Mouse (Mus musculus): ENCODE measurements around the gene Serpinh1.

The Serpinh1 gene

DNA sequence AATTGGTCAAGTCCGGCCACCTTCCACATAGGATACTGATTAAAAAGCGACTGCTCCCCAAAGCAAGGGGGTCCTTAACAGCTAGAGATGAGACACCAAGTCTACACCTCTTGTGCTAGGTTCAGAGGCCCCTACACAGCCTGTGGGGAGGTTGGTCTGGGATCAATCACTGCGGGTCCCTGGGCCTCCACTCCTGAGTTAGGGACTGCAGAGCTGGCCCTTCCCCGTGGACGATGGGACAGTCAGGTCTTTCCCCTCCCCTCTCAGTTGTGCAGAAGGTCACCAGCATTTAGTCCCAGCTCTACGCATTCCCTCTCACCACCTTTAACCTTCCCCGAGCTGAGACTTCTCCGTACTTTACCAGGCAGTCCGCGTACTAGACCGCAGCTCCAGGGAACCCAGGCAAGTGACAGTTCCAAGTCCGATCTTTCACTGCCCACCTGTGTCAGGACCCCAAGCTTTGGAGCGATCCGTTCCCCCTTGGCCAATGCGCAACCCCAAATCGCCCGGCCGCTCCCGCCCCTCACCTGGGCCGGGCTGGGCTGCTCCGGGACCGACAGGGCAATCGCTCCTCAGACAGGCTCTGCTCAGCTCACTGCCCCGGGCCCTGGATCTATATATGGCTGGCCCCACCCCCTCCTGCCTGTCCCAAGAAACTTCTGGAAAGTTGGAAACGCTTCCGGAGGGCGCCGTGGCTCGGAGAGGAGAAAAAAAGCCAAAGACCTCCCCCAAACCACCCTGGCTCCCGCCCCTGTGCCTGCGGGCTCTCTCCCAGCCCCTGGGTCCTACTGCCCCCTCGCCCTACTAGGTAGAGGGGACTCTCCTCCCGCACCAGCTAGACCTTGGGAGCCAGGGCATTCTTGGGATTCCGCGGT is at the start of gene Serpinh1:
Serpinh1 (minus strand) TSS at position 714 of the 875 bp plus-strand sequence.
- DNase-seq (ENCODE audit: low spot score in 2 of 2), result peak; percentile 69 to 73

- no peak for DNase-seq (ENCODE audit: low spot score in 2 of 2)
These were observed 49.4 kb upstream of the Serpinh1 start for GRCm38 (mm10) chr7:99402477-99402876.

- no peak for DNase-seq (ENCODE audit: low spot score in 2 of 2)
These were observed 48.3 kb upstream of the Serpinh1 start for GRCm38 (mm10) chr7:99401373-99401772.

GRCm38 (mm10) chr7:99396994-99397659 is 44.1 kb upstream of the Serpinh1 start:
- DNase-seq (ENCODE audit: low spot score in 2 of 2), result no peak

DNA sequence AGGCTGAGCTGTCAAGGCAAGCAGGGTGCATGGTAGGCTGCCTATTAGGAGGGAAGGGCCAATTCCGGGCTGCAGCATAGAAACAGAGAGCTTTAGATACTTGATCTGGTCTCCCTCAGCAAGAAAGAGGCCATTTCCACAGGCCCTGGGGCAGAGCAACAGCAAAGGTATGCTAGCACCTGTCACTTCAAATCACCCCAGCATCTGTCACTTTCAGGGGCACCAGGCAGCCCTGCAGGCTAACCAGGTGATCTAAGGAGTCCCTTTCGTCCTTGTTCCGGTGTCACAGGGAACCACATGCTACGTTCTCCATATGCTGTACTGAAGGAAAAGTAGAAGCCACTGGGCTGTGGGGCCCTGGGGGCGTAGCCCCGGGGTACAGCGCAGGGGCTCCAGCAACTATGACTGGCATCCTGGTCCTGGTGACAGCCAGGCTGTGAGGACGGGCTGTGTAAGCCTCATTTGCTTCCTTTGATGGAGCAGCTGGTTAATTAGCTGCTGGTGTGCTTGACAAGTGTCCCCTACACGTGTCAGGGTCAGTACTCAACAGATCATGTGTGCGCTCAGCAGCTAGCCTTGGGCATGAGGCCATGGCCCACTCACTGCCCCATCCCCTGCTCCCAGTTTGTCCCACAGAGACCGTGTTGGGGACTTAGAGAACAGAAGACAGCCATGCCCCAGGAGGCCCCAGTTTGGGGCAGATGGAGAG is 43.0 kb upstream of the Serpinh1 start:
- DNase-seq (ENCODE audit: low spot score in 2 of 2), result no peak

- DNase-seq (ENCODE audit: low spot score in 2 of 2), result no peak
These were observed 42.3 kb upstream of the Serpinh1 start for GRCm38 (mm10) chr7:99395385-99395784.

DNA sequence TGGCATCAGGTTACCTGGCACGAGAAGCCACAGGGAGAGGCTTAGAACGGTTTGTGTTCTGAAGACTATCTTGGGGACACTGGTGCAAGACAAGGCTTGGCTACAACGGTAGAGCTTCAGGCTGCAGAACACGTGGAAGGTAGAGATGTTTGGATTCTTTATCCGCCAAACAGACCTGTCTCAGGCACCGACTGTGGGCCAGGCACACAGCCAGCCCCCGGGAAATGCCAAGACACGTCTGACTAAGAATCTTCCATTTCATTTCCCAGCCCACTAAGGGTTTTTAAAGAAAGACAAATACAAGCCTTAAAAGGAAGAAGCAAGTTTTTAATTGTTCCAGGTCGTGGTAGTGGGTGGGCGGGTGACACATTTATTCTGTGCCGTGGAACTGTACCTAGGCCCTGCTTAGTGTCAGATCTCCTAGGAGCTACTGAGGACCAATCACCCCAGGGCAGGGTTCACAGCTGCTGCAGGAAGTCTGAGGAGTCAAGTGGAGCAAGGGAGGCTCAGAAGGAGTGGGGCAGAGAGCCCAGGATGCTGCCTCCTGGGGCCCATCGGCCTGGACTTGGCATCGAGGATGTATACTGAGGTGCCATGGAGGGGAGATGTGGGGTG is 40.8 kb upstream of the Serpinh1 start:
- peak; percentile 48 to 61 for DNase-seq (ENCODE audit: low spot score in 2 of 2)

DNA sequence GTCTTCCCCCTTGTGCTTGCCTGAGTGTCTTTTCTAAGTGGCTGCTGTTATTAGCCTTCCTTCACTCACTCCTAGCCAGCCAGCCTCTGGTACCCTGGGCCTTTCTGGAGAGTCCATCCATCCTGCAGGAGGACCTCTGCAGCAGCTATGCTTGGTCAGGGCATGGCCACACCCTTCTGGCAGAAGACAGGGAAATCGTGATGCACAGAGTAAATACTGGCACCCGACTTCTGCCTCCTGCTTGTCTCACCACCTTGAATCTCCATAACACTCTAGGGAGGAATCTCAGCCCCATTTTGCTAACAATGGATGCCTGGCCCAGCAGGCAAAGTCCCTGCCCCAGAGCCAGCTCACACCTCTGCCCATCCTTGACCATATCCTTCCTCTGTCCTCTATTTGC is 39.7 kb upstream of the Serpinh1 start:
- no peak for DNase-seq (ENCODE audit: low spot score in 2 of 2)

DNA sequence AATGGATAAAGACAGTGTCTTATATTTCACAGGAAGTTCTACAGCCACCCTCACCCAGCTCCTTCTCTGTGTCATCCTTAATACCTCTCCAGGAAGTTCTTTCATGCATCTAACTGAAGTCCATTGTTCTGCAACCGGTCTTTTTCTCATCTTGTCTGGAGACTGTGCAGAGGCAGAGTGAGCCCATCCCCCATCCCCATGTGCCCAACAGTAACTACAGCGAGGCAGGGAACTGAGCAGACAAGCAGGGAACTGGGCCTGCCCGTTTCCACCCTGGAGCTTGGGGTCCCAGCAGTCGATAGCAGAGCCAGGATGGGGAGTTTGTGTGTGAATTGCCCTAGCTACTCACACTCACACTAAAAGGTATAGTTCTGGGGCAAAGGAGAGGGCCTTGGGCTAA is 37.5 kb upstream of the Serpinh1 start:
- no peak for DNase-seq (ENCODE audit: low spot score in 2 of 2)

- DNase-seq (ENCODE audit: low spot score in 2 of 2), result no peak
These were observed 34.3 kb upstream of the Serpinh1 start for GRCm38 (mm10) chr7:99387356-99387755.

- DNase-seq (ENCODE audit: low spot score in 2 of 2), result no peak
These were observed 33.8 kb upstream of the Serpinh1 start for GRCm38 (mm10) chr7:99386811-99387210.

DNA sequence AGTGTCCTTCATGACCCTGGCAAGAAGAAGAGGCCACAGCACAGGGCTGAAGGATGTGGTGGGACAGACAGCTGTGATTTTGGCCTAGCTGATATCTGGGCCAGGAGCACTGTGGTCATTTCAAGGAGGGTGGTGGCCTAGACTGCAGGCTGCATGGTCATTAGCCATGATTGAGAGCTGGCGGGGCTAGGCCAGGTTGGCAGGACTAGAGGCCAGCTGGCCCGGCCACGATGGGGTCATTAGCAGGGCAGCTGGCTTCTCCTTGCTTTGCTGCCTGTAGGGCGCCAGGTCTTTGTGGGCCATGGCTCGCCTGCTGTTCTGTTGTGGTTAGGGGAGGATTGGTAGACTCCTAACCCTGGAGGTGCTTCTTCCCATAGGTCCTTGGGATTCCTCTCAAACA is 33.0 kb upstream of the Serpinh1 start:
- peak in 1 of 2 experiments; percentile 59 for DNase-seq (ENCODE audit: low spot score in 2 of 2)

- no peak for DNase-seq (ENCODE audit: low spot score in 2 of 2)
These were observed 31.1 kb upstream of the Serpinh1 start for GRCm38 (mm10) chr7:99384101-99384611.

DNA sequence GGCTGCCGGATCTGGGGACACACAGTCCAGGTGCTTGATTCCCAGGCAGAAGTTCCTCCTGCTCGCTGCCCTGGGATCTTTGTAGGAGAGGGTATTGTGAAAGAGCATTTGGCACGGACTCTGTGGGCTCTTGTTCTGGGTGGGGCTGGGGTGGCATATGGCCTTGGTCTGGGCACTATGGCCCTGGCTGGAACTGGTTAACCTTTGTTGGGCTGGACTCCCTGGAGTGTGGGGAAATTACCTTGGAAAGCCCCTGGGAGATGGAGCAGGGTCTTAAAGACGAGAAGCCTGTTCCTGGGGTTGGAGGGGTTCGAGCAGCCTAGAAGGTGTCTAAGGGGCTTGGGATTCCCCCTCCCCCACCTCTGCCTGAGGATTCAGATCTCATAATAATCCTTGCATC is 30.2 kb upstream of the Serpinh1 start:
- DNase-seq (ENCODE audit: low spot score in 2 of 2), result no peak

GRCm38 (mm10) chr7:99382088-99383000 is 29.3 kb upstream of the Serpinh1 start:
- DNase-seq (ENCODE audit: low spot score in 2 of 2), result peak; percentile 47 to 48

DNA sequence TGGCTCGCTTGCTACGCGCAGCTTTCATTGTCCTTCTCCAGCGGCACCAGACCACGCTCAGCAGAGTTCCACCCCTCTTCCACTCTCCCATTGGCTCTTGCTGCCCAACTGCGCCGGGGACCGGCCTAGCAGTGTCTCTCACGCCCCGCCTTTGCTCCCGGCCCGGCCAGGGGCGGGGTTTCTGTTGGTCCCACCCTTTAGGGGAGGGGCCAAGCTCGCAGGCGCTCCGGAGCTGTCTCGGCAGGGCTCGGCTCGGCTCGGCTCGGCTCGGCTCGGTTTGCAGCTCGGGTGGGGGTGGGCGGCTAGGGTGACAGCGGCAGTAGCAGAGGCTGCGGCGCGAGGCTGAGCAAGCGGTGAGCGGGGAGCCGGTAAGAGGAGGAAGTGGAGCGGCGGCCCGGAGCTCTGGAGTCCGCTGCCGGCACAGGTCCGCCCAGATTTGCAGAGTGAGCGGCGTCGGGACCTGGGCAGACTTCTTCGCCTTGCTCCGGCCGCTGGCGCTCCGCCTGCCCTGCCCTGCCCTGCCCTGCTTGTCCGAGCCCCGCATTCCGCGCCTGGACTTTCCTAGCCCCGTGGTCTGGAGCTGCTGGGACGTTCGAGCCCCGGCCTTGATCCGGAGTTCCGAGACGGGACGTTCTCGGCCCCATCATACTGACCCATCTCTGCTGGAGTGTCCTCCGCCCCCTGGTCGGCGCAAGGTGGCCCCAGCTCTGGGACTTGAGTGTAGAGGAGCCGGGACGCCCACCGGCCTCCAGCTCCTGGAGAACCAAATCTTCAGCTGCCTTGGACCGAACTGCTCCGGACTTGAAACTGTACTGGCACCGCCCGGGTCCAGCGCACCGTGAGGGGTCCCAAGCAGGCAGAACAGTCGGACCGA is 28.4 kb upstream of the Serpinh1 start, which contains the start of gene Gdpd5:
Gdpd5 (plus strand) TSS at position 201 of the 874 bp plus-strand sequence.
- DNase-seq (ENCODE audit: low spot score in 2 of 2), result peak; percentile 98 to 99

- DNase-seq (ENCODE audit: low spot score in 2 of 2), result peak; percentile 64
These were observed 27.6 kb upstream of the Serpinh1 start for GRCm38 (mm10) chr7:99380491-99381213.

DNA sequence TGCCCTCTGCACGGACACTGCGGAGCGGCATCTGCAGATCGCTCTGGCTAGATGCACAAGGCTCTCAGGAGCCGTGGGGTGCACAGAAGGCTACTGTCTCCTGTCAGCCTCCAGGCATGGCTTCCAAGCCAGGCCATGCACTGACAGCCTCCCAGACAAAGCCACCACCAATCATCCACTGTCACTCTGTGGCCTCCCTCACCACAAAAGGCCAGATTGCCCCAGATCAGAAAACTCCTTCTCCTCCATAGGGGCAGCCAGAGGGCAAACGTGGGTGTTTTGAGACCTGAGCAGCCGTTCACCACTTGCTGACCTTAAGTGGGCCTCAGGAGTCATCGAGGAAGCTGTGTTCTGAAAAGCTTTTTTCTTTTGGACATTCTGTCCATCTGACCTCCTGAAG is 25.8 kb upstream of the Serpinh1 start:
- DNase-seq (ENCODE audit: low spot score in 2 of 2), result no peak

DNA sequence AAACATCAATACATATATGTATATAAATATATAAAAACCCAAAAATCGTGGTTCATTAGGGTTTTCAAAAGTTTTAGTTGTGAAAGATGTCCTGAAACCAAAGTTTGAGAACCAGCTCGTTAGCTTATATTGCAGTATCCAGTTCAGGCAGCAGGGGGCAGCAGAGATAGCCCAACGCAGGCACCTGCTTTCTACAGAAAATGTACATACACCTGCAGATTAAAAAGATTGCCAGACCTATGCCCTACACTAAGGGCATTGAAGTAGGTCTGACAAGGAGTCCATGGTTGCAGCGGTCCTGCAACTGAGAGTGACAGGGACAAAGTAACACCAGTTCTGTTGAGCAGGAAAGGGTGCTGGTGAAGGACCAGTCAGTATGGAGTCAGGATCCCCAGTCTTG is 22.4 kb upstream of the Serpinh1 start:
- peak; percentile 64 to 83 for DNase-seq (ENCODE audit: low spot score in 2 of 2)
